Mouse (Mus musculus) kidney, adult 2 months (tissue): ENCODE measurements around the gene Inpp5f.

ENCODE experiments used
- CTCF ChIP-seq: fragments of 200-500 bp; conservative IDR thresholded peaks from 2 replicates; pipeline ENCODE4 v1.5.1; 2011; ENCODE audit warnings: low read depth, mild to moderate bottlenecking, control low read depth, low read length, moderate library complexity, mixed read lengths; ENCODE audit not compliant: insufficient read depth, insufficient read length
- POLR2A ChIP-seq: fragments of 200-500 bp; IDR thresholded peaks from one replicate; pipeline ENCODE4 v1.6.1; 2011; ENCODE audit warnings: low read depth, low read length, control low read depth

- TF ChIP-seq POLR2A (no peak), CTCF (no peak)
Measured at GRCm38 (mm10) chr7:128581864-128582484, 29.2 kb upstream of the Inpp5f start.
